Mouse (Mus musculus) cerebellum, adult 9-10 months (tissue): Measurements from ENCODE around the gene Tmem205.

Experiments used
- DNase-seq: peaks from one replicate; pipeline ENCODE4 v3.0.0; 2022

Gene Tmem205

DNA sequence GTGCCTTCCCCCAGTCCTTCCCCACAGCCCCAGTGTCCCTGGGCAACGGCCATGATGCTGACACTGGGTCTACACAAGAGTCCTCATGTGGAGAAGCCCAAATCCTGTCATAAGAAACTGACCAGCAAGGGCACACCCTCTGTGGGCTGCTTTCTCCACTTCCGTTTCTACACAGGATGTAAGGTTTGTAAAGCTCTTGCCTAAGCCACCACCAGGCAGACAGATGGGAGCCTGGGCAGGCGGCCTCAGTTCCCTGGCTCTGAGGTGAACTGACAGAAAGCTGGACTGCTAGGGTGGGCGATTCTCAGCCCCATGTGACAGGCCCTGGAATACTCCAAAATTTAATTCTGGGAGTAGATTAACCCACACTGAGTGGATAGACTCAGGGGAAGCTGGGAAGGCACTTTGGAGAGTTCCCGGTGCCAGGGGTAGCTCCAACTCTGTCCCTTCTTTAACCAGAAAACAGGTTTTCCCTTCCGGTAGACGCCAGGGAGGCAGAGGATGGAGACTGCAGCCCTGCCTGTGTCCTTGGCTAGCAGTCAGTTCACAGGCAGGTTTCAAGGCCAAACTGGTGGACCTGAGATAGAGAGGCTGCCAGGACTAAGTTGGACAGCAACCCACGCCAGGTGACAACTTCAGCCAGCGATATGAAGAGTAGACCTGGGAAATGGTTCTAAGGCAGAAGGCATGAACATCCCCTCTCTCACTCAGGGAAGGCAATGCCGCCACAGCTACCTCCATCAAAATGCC is 17.7 kb downstream of the Tmem205 start:
- no peak for DNase-seq

GRCm38 (mm10) chr9:21908216-21908615 is 19.1 kb downstream of the Tmem205 start:
- no peak for DNase-seq

DNA sequence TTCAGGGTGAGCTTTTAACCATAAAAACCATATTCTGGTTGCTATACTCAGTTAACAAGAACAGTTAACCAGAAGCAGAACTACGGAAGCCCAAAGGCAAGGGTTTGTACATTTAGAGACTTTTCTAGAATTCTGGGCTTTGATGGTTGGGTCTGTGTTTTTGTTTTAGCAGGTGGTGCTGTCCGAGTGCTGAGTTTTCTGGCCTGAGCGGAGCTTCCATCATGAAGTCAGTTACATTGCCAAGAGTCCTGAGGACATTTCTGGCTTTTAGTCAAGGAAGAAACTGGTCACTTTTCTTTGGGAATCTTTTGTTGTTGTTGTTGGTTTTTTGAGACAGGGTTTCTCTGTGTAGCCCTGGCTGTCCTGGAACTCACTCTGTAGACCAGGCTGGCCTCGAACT is 23.3 kb downstream of the Tmem205 start:
- no peak for DNase-seq

GRCm38 (mm10) chr9:21901223-21901820 is 26.0 kb downstream of the Tmem205 start:
- peak; percentile 86 for DNase-seq

DNA sequence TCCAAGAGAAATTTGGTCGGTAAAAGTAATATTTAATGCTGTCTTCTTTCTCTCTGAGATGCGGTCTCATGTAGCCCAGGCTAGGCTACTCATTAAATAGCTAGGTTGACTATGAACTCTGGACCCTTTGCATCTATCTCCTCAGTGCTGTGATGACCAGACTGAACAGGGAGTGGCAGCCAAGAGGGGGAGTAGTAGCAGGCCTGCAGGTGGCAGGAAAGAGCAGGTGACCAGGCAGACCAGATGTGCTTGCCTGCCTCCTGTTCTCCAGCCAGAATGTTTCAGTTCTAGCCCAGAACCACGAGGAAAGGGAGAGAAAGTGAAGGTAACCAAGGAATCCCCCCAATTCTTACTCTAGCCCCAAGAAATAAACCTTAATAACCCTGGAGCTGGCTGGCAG is 38.1 kb downstream of the Tmem205 start:
- DNase-seq: no peak

- no peak for DNase-seq
These were observed 50.8 kb downstream of the Tmem205 start for GRCm38 (mm10) chr9:21876601-21877000.

DNA sequence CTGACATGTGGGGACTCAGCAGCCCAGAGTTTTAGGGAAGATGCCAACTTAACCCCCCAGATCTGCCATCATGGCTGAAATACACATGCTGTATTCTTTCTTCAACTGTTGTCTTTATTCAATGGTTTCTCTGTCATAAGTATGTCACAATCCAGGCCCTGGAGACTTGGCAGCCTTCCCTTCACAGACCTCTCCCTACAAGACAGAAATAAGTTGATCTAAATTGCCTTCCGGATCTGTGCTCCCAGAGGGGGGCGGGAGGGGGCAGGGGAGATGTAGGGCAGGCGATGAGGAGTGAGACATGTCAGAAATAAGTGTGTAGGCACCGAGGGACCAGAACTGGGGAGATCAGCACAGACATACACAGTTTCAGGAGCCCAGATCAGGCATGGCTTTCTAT is 55.2 kb downstream of the Tmem205 start:
- DNase-seq: no peak
